Mouse (Mus musculus): Measurements from ENCODE around the gene Ppp1r14c. TPM values are rescaled to one million over a fixed set of nuclear protein-coding genes. Genes with fewer than 3 reads are reported as not detected.
A peak's percentile ranks its signal among the peaks of the same experiment; 100 is the strongest.

Gene Ppp1r14c
- polyA plus RNA-seq, 1 experiment from 2014 or later = 92.5 TPM

GRCm38 (mm10) chr10:3383176-3383575 lies 17.3 kb downstream of the Ppp1r14c start:
- Histone ChIP-seq H3K4me3 (no peak overlapping the region), H3K27ac (no peak overlapping the region), H3K27me3 (ENCODE audit: insufficient read depth, poor library complexity, severe bottlenecking) (no peaks in the 10 kb centered on the region), H3K4me1 (0 out of 2 replicates have a peak, but pooled peaks cover 6% of the 10 kb centered on the region), H3K9me3 (no peaks in the 10 kb centered on the region), H3K36me3 (peaks cover 14% of the 10 kb centered on the region; the same call in 1 of the 2 replicates)
- 70% methylated on average over 3 of the region's 3 CpGs for WGBS
- no peak for DNase-seq (ENCODE audit: low spot score)

GRCm38 (mm10) chr10:3392251-3392650 lies 26.4 kb downstream of the Ppp1r14c start:
- Histone ChIP-seq H3K27me3 (ENCODE audit: insufficient read depth, poor library complexity, severe bottlenecking) (no peaks in the 10 kb centered on the region), H3K4me3 (no peak overlapping the region), H3K4me1 (peaks cover 52% of the 10 kb centered on the region), H3K36me3 (no peaks in the 10 kb centered on the region), H3K9me3 (no peaks in the 10 kb centered on the region), H3K27ac (no peak overlapping the region)
- no peak for DNase-seq (ENCODE audit: low spot score)
- WGBS = 85% methylated on average over 4 of the region's 4 CpGs

- peak overlapping the region; percentile 56; the same call in 1 of the 2 replicates for H3K27ac ChIP-seq
- H3K4me1 ChIP-seq = peaks cover 60% of the 10 kb centered on the region
- no peaks in the 10 kb centered on the region for H3K36me3 ChIP-seq
- H3K27me3 ChIP-seq (ENCODE audit: insufficient read depth, poor library complexity, severe bottlenecking) = no peaks in the 10 kb centered on the region
- no peak for DNase-seq (ENCODE audit: low spot score)
- 86% methylated on average over 4 of the region's 4 CpGs for WGBS
- H3K9me3 ChIP-seq = no peaks in the 10 kb centered on the region
- H3K4me3 ChIP-seq = no peak overlapping the region
Observed at GRCm38 (mm10) chr10:3393548-3393947, 27.7 kb downstream of the Ppp1r14c start.

GRCm38 (mm10) chr10:3394193-3394592 lies 28.3 kb downstream of the Ppp1r14c start:
- H3K27me3 ChIP-seq (ENCODE audit: insufficient read depth, poor library complexity, severe bottlenecking) = no peaks in the 10 kb centered on the region
- H3K4me3 ChIP-seq = peak overlapping the region; percentile 18; the same call in 1 of the 2 replicates
- H3K27ac ChIP-seq = peak overlapping the region; percentile 56
- peaks cover 61% of the 10 kb centered on the region for H3K4me1 ChIP-seq
- no peaks in the 10 kb centered on the region for H3K9me3 ChIP-seq
- WGBS = 49% methylated on average over 5 of the region's 5 CpGs
- H3K36me3 ChIP-seq = no peaks in the 10 kb centered on the region
- DNase-seq (ENCODE audit: low spot score) = no peak

GRCm38 (mm10) chr10:3394671-3395288 lies 28.9 kb downstream of the Ppp1r14c start:
- H3K9me3 ChIP-seq = no peaks in the 10 kb centered on the region
- no peaks in the 10 kb centered on the region for H3K27me3 ChIP-seq (ENCODE audit: insufficient read depth, poor library complexity, severe bottlenecking)
- no peak for DNase-seq (ENCODE audit: low spot score)
- H3K36me3 ChIP-seq = no peaks in the 10 kb centered on the region
- 31% methylated on average over 4 of the region's 4 CpGs for WGBS
- peaks cover 61% of the 10 kb centered on the region for H3K4me1 ChIP-seq
- peak overlapping the region; percentile 56 for H3K27ac ChIP-seq
- H3K4me3 ChIP-seq = peak overlapping the region; percentile 18; the same call in 1 of the 2 replicates

- Histone ChIP-seq H3K4me1 (peaks cover 56% of the 10 kb centered on the region), H3K9me3 (no peaks in the 10 kb centered on the region), H3K36me3 (no peaks in the 10 kb centered on the region), H3K4me3 (peak overlapping the region; percentile 18; the same call in 1 of the 2 replicates), H3K27me3 (ENCODE audit: insufficient read depth, poor library complexity, severe bottlenecking) (no peaks in the 10 kb centered on the region), H3K27ac (peak overlapping the region; percentile 42; the same call in 1 of the 2 replicates)
- WGBS = 25% methylated on average over 12 of the region's 12 CpGs
- peak; percentile 81 for DNase-seq (ENCODE audit: low spot score)
Observed at GRCm38 (mm10) chr10:3395341-3395931, 29.6 kb downstream of the Ppp1r14c start.

GRCm38 (mm10) chr10:3396008-3396795 lies 30.3 kb downstream of the Ppp1r14c start:
- Histone ChIP-seq H3K27me3 (ENCODE audit: insufficient read depth, poor library complexity, severe bottlenecking) (no peaks in the 10 kb centered on the region), H3K36me3 (no peaks in the 10 kb centered on the region), H3K4me1 (peaks cover 54% of the 10 kb centered on the region), H3K27ac (peak overlapping the region; percentile 42), H3K4me3 (peak overlapping the region; percentile 18; the same call in 1 of the 2 replicates), H3K9me3 (no peaks in the 10 kb centered on the region)
- WGBS = 64% methylated on average over 10 of the region's 10 CpGs
- no peak for DNase-seq (ENCODE audit: low spot score)

GRCm38 (mm10) chr10:3397406-3397805 lies 31.5 kb downstream of the Ppp1r14c start:
- H3K9me3 ChIP-seq = no peaks in the 10 kb centered on the region
- no peaks in the 10 kb centered on the region for H3K27me3 ChIP-seq (ENCODE audit: insufficient read depth, poor library complexity, severe bottlenecking)
- 75% methylated on average over 3 of the region's 3 CpGs for WGBS
- DNase-seq (ENCODE audit: low spot score) = no peak
- no peak overlapping the region for H3K4me3 ChIP-seq
- H3K36me3 ChIP-seq = no peaks in the 10 kb centered on the region
- H3K4me1 ChIP-seq = peaks cover 56% of the 10 kb centered on the region
- H3K27ac ChIP-seq = no peak overlapping the region

GRCm38 (mm10) chr10:3398051-3398450 lies 32.2 kb downstream of the Ppp1r14c start:
- Histone ChIP-seq H3K4me1 (peaks cover 61% of the 10 kb centered on the region), H3K4me3 (no peak overlapping the region), H3K9me3 (no peaks in the 10 kb centered on the region), H3K27ac (no peak overlapping the region), H3K36me3 (no peaks in the 10 kb centered on the region), H3K27me3 (ENCODE audit: insufficient read depth, poor library complexity, severe bottlenecking) (no peaks in the 10 kb centered on the region)
- no peak for DNase-seq (ENCODE audit: low spot score)
- WGBS = 84% methylated on average over 5 of the region's 5 CpGs

- Histone ChIP-seq H3K36me3 (no peaks in the 10 kb centered on the region), H3K27ac (no peak overlapping the region), H3K4me1 (peaks cover 25% of the 10 kb centered on the region; the same call in 1 of the 2 replicates), H3K9me3 (no peaks in the 10 kb centered on the region), H3K4me3 (no peak overlapping the region), H3K27me3 (ENCODE audit: insufficient read depth, poor library complexity, severe bottlenecking) (no peaks in the 10 kb centered on the region)
- DNase-seq (ENCODE audit: low spot score) = no peak
- WGBS = 73% methylated on average over 5 of the region's 5 CpGs
Observed at GRCm38 (mm10) chr10:3402284-3402683, 36.4 kb downstream of the Ppp1r14c start.

GRCm38 (mm10) chr10:3403416-3404137 lies 37.7 kb downstream of the Ppp1r14c start:
- DNase-seq (ENCODE audit: low spot score) = no peak
- no peak overlapping the region for H3K4me3 ChIP-seq
- 76% methylated on average over 7 of the region's 7 CpGs for WGBS
- no peaks in the 10 kb centered on the region for H3K9me3 ChIP-seq
- peaks cover 21% of the 10 kb centered on the region; the same call in 1 of the 2 replicates for H3K4me1 ChIP-seq
- H3K27me3 ChIP-seq (ENCODE audit: insufficient read depth, poor library complexity, severe bottlenecking) = no peaks in the 10 kb centered on the region
- no peaks in the 10 kb centered on the region for H3K36me3 ChIP-seq
- no peak overlapping the region for H3K27ac ChIP-seq

- Histone ChIP-seq H3K36me3 (no peaks in the 10 kb centered on the region), H3K4me1 (peaks cover 27% of the 10 kb centered on the region; the same call in 1 of the 2 replicates), H3K4me3 (no peak overlapping the region), H3K27ac (no peak overlapping the region), H3K27me3 (ENCODE audit: insufficient read depth, poor library complexity, severe bottlenecking) (no peaks in the 10 kb centered on the region), H3K9me3 (no peaks in the 10 kb centered on the region)
- DNase-seq (ENCODE audit: low spot score) = no peak
- WGBS = 78% methylated on average over 4 of the region's 4 CpGs
Observed at GRCm38 (mm10) chr10:3404362-3404761, 38.5 kb downstream of the Ppp1r14c start.
